Mouse (Mus musculus) midbrain, embryonic 16.5 days (tissue): Measurements from ENCODE around the gene Ehmt2. TPM values are rescaled to one million over a fixed set of nuclear protein-coding genes. Genes with fewer than 3 reads are reported as not detected.
A peak's percentile ranks its signal among the peaks of the same experiment; 100 is the strongest.
"Not testable (repeated sequence)": the region's sequence is repeated elsewhere in the genome, so short reads cannot be mapped to it uniquely, and the experiment has no call there.

ENCODE experiments used
- ATAC-seq: fragments of 200-750 bp; cut with Nextera tagmentation; 2 replicates; pipeline ENCODE4 v1.8.0; 2017; ENCODE audit warnings: moderate TSS enrichment
- H3K27ac ChIP-seq: fragments of 300-500 bp; sonication (generic); 2 replicates; pipeline ENCODE4 v1.5.1; 2014; ENCODE audit warnings: mild to moderate bottlenecking, low read length, mixed read lengths
- H3K27me3 ChIP-seq: fragments of 300-500 bp; sonication (generic); 2 replicates; pipeline ENCODE4 v1.6.1; 2014; ENCODE audit warnings: low read depth, low read length, mixed read lengths; ENCODE audit not compliant: control insufficient read depth, insufficient read depth
- H3K36me3 ChIP-seq: fragments of 300-500 bp; sonication (generic); 2 replicates; pipeline ENCODE4 v1.6.1; 2014; ENCODE audit warnings: mild to moderate bottlenecking, low read length, moderate library complexity, mixed read lengths; ENCODE audit not compliant: control insufficient read depth, insufficient read depth
- H3K4me1 ChIP-seq: fragments of 300-500 bp; sonication (generic); 2 replicates; pipeline ENCODE4 v1.6.1; 2014; ENCODE audit warnings: mild to moderate bottlenecking, low read length, mixed read lengths; ENCODE audit not compliant: control insufficient read depth, insufficient read depth
- H3K4me2 ChIP-seq: fragments of 300-500 bp; sonication (generic); 2 replicates; pipeline ENCODE4 v1.6.1; 2014; ENCODE audit warnings: mild to moderate bottlenecking, low read length, mixed read lengths
- H3K4me3 ChIP-seq: fragments of 300-500 bp; sonication (generic); 2 replicates; pipeline ENCODE4 v1.5.1; 2014; ENCODE audit warnings: low read depth, mild to moderate bottlenecking, low read length, moderate library complexity, mixed read lengths
- H3K9ac ChIP-seq: fragments of 300-500 bp; sonication (generic); 2 replicates; pipeline ENCODE4 v1.6.1; 2014; ENCODE audit warnings: low read depth, low read length, mixed read lengths
- H3K9me3 ChIP-seq: fragments of 300-500 bp; sonication (generic); replicated peaks from 2 replicates; pipeline ENCODE4 v1.6.1; 2014; ENCODE audit warnings: mild to moderate bottlenecking, low read length, mixed read lengths; ENCODE audit not compliant: control insufficient read depth, poor library complexity, severe bottlenecking
- WGBS: fragments of 180-500 bp; shearing (Covaris S2); extraction: QIAGEN DNeasy Blood & Tissue Kit; methylation state at CpG from one replicate; pipeline ENCODE4 v1.1.7; 2014; 5-methylcytosine and 5-hydroxymethylcytosine counted together
- microRNA-seq: library from miRNA; unstranded; fragments of <30 nt; microRNA quantifications from one replicate; pipeline ENCODE4, GENCODE M21; 2017
- polyA plus RNA-seq: library from polyadenylated mRNA; unstranded; fragments of >200 nt; fragmentation: Nextera tagmentation; extraction: Ambion mirVana; gene quantifications from 2 replicates; pipeline ENCODE4 v1.2.1, GENCODE M21; 2015

The Ehmt2 gene
- polyA plus RNA-seq, 1 experiment from 2014 or later: 99.8 TPM

GRCm38 (mm10) chr17:34959130-34959778 lies 61.0 kb downstream of the Ehmt2 start, which contains the start of gene Hspa1b:
Hspa1b (minus strand) TSS chr17:34959238.
- peak; percentile 91 for ATAC-seq
- peak within 1 kb of the TSS; percentile 48 for H3K4me3 ChIP-seq
- not testable (repeated sequence) for H3K36me3 ChIP-seq, H3K4me1 ChIP-seq, H3K9me3 ChIP-seq, H3K27me3 ChIP-seq
- peak within 1 kb of the TSS; percentile 64 for H3K27ac ChIP-seq
- WGBS: under 1% methylated on average over 27 of the region's 32 CpGs
- H3K4me2 ChIP-seq: peak within 1 kb of the TSS; percentile 88
- peak within 1 kb of the TSS; percentile 34 for H3K9ac ChIP-seq

- H3K36me3 ChIP-seq: no peaks in the 10 kb centered on the region
- H3K27me3 ChIP-seq: peaks cover 10% of the 10 kb centered on the region
- no peak overlapping the region for H3K27ac ChIP-seq
- H3K4me1 ChIP-seq: peaks cover 5% of the 10 kb centered on the region
- H3K4me2 ChIP-seq: peak overlapping the region; percentile 88
- 13% methylated on average over 12 of the region's 12 CpGs for WGBS
- ATAC-seq: no peak
- H3K9ac ChIP-seq: no peak overlapping the region
- no peaks in the 10 kb centered on the region for H3K9me3 ChIP-seq
- peak overlapping the region; percentile 48 for H3K4me3 ChIP-seq
Observed at GRCm38 (mm10) chr17:34959881-34960515, 61.7 kb downstream of the Ehmt2 start.

GRCm38 (mm10) chr17:34960702-34961493 lies 62.6 kb downstream of the Ehmt2 start:
- H3K4me2 ChIP-seq: no peak overlapping the region
- no peak overlapping the region for H3K4me3 ChIP-seq
- H3K4me1 ChIP-seq: peaks cover 5% of the 10 kb centered on the region
- no peak overlapping the region for H3K9ac ChIP-seq
- no peak overlapping the region for H3K27ac ChIP-seq
- no peak for ATAC-seq
- no peaks in the 10 kb centered on the region for H3K36me3 ChIP-seq
- no peaks in the 10 kb centered on the region for H3K9me3 ChIP-seq
- peaks cover 10% of the 10 kb centered on the region for H3K27me3 ChIP-seq

- Histone ChIP-seq H3K27me3 (peaks cover 10% of the 10 kb centered on the region), H3K4me2 (no peak overlapping the region), H3K9ac (no peak overlapping the region), H3K27ac (no peak overlapping the region), H3K4me3 (no peak overlapping the region), H3K36me3 (no peaks in the 10 kb centered on the region), H3K9me3 (no peaks in the 10 kb centered on the region), H3K4me1 (peaks cover 5% of the 10 kb centered on the region)
- WGBS: 40% methylated on average over 3 of the region's 3 CpGs
- no peak for ATAC-seq
Observed at GRCm38 (mm10) chr17:34962125-34962524, 63.9 kb downstream of the Ehmt2 start.

DNA sequence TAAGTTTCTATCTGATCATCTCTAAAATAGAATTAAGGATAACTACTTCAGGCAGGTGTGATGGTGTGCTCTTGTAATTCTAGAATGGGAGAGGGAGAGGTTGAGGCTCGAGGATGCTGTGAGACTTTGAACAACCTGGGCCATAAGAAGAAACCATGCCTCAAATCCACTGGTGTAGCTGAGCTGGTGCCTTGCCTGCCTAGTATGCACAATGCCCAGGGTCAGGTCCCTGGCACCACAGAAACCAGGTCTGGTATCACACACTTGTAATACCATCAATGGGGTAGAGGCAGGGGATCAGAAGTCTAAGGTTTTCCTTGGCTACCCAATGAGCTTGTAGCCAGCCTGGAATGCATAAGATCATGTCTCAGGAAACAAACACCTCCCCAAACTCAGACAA lies 64.6 kb downstream of the Ehmt2 start:
- no peak overlapping the region for H3K4me2 ChIP-seq
- H3K9ac ChIP-seq: no peak overlapping the region
- ATAC-seq: no peak
- H3K4me1 ChIP-seq: peaks cover 5% of the 10 kb centered on the region
- 56% methylated on average over 1 of the region's 1 CpGs for WGBS
- no peak overlapping the region for H3K27ac ChIP-seq
- H3K36me3 ChIP-seq: no peaks in the 10 kb centered on the region
- no peak overlapping the region for H3K4me3 ChIP-seq
- H3K9me3 ChIP-seq: no peaks in the 10 kb centered on the region
- peaks cover 16% of the 10 kb centered on the region for H3K27me3 ChIP-seq

Small RNAs within 50 kb of the gene (microRNA-seq; reads per million reads assigned to microRNA genes)
- not detected for gene Mir6972

Other genes starting within 250 kb of the Ehmt2 start
- 0.14 and 0.15 TPM in 2 replicates for gene Tnxb, start 227.9 kb upstream of the Ehmt2 start, polyA plus RNA-seq
- 0.27 and 0.39 TPM in 2 replicates for gene C4b, start 154.6 kb upstream of the Ehmt2 start, polyA plus RNA-seq
- not detected in 2 replicates for gene Cyp21a1, start 93.9 kb upstream of the Ehmt2 start, polyA plus RNA-seq
- gene Stk19, start 61.5 kb upstream of the Ehmt2 start, polyA plus RNA-seq: 40.6 and 43.2 TPM in 2 replicates
- gene Dxo, start 61.5 kb upstream of the Ehmt2 start, polyA plus RNA-seq: 73.1 and 73.2 TPM in 2 replicates
- 62.1 and 62.4 TPM in 2 replicates for gene Skiv2l, start 48.3 kb upstream of the Ehmt2 start, polyA plus RNA-seq
- 79.8 and 86.5 TPM in 2 replicates for gene Nelfe, start 48.1 kb upstream of the Ehmt2 start, polyA plus RNA-seq
- 0.51 and 1.4 TPM in 2 replicates for gene Cfb, start 36.0 kb upstream of the Ehmt2 start, polyA plus RNA-seq
- gene Zbtb12, start 19.0 kb upstream of the Ehmt2 start, polyA plus RNA-seq: 12.4 and 13.1 TPM in 2 replicates
- gene Gm20547, start 16.4 kb upstream of the Ehmt2 start, polyA plus RNA-seq: 0.16 TPM in 1 of 2 replicates, not detected in the other
- 1.6 and 2.4 TPM in 2 replicates for gene C2, start 204 bp upstream of the Ehmt2 start, polyA plus RNA-seq
- gene Slc44a4, start 16.0 kb downstream of the Ehmt2 start, polyA plus RNA-seq: 0.09 TPM in 1 of 2 replicates, not detected in the other
- 38.6 and 42.3 TPM in 2 replicates for gene Neu1, start 32.8 kb downstream of the Ehmt2 start, polyA plus RNA-seq
- 0.24 TPM in 1 of 2 replicates, not detected in the other for gene Hspa1b, start 60.8 kb downstream of the Ehmt2 start, polyA plus RNA-seq
- gene Gm20481, start 71.4 kb downstream of the Ehmt2 start, polyA plus RNA-seq: not detected in 2 replicates
- gene Hspa1a, start 73.7 kb downstream of the Ehmt2 start, polyA plus RNA-seq: 13.4 and 19.3 TPM in 2 replicates
- 2.0 and 2.4 TPM in 2 replicates for gene Hspa1l, start 74.2 kb downstream of the Ehmt2 start, polyA plus RNA-seq
- 97.2 and 107 TPM in 2 replicates for gene Lsm2, start 83.4 kb downstream of the Ehmt2 start, polyA plus RNA-seq
- gene Vars, start 102.5 kb downstream of the Ehmt2 start, polyA plus RNA-seq: 54.8 and 56.5 TPM in 2 replicates
- gene Vwa7, start 118.1 kb downstream of the Ehmt2 start, polyA plus RNA-seq: 0.16 and 0.26 TPM in 2 replicates
- gene Sapcd1, start 129.5 kb downstream of the Ehmt2 start, polyA plus RNA-seq: 0.71 and 1.1 TPM in 2 replicates
- 1.9 and 2.4 TPM in 2 replicates for gene Msh5, start 148.3 kb downstream of the Ehmt2 start, polyA plus RNA-seq
- 51.2 and 54.7 TPM in 2 replicates for gene Clic1, start 151.5 kb downstream of the Ehmt2 start, polyA plus RNA-seq
- 312 and 341 TPM in 2 replicates for gene Ddah2, start 160.6 kb downstream of the Ehmt2 start, polyA plus RNA-seq
- 0.30 TPM in 1 of 2 replicates, not detected in the other for gene Ly6g6c, start 166.9 kb downstream of the Ehmt2 start, polyA plus RNA-seq
- 0.12 and 0.15 TPM in 2 replicates for gene Mpig6b, start 167.7 kb downstream of the Ehmt2 start, polyA plus RNA-seq
- 0.26 and 0.31 TPM in 2 replicates for gene Ly6g6e, start 178.4 kb downstream of the Ehmt2 start, polyA plus RNA-seq
- 0.57 and 1.5 TPM in 2 replicates for gene Ly6g6d, start 179.6 kb downstream of the Ehmt2 start, polyA plus RNA-seq
- gene Ly6g6f, start 187.1 kb downstream of the Ehmt2 start, polyA plus RNA-seq: not detected in 2 replicates
- 105 and 107 TPM in 2 replicates for gene Abhd16a, start 190.8 kb downstream of the Ehmt2 start, polyA plus RNA-seq
- not detected in 2 replicates for gene Ly6g5c, start 209.8 kb downstream of the Ehmt2 start, polyA plus RNA-seq
- gene Ly6g5b, start 217.0 kb downstream of the Ehmt2 start, polyA plus RNA-seq: 1.5 TPM in 2 replicates
- gene Gpank1, start 223.0 kb downstream of the Ehmt2 start, polyA plus RNA-seq: 24.3 and 26.4 TPM in 2 replicates
- gene Csnk2b, start 223.6 kb downstream of the Ehmt2 start, polyA plus RNA-seq: 315 and 331 TPM in 2 replicates
- 7.8 and 8.7 TPM in 2 replicates for gene D17H6S53E, start 227.9 kb downstream of the Ehmt2 start, polyA plus RNA-seq
- 0.24 and 0.29 TPM in 2 replicates for gene Apom, start 233.6 kb downstream of the Ehmt2 start, polyA plus RNA-seq
- gene Bag6, start 236.7 kb downstream of the Ehmt2 start, polyA plus RNA-seq: 70.5 and 75.7 TPM in 2 replicates